Comparison of ENCODE assay signal across 10 mouse cellular contexts in genomic region chr19:53731761-53732201, GRCm38 (mm10). TPM values are rescaled to one million over a fixed set of nuclear protein-coding genes. Genes with fewer than 3 reads are reported as not detected.
A peak's percentile ranks its signal among the peaks of the same experiment; 100 is the strongest.
DNase-seq lines count a peak whose midpoint lies in the region; ATAC-seq and TF ChIP-seq lines count a peak whose summit lies in the region.
"Had no signal": no experiment of that assay in that cellular context is flagged by ENCODE, and none has a peak within 500 bp of the region (broad histone marks: within the 10 kb centered on the region; RNA-seq: fewer than 3 reads in every experiment).

No protein-coding gene starts in this region.

- peaks cover 32% of the 10 kb centered on the region; the same call in 1 of the 2 replicates for H3K4me1 ChIP-seq in heart, postnatal 0 days (ENCODE audit: control insufficient read depth, insufficient read depth)
- H3K4me1 ChIP-seq in ES-Bruce4 (ENCODE audit: control insufficient read depth, insufficient read depth, low read length), result peaks cover 2% of the 10 kb centered on the region
- peaks cover 5% of the 10 kb centered on the region; the same call in 1 of the 2 replicates for H3K4me1 ChIP-seq in liver, postnatal 0 days (ENCODE audit: insufficient read depth)

- H3K9ac ChIP-seq in heart, postnatal 0 days (replicated peaks; ENCODE audit: low read depth, low read length), result no peak overlapping the region
- 0 out of 2 replicates have a peak overlapping the region, but pooled peaks have one; percentile 23 for H3K9ac ChIP-seq in ES-Bruce4 (ENCODE audit: low read depth, poor library complexity, severe bottlenecking)
- H3K9ac ChIP-seq in liver, postnatal 0 days (replicated peaks), result no peak overlapping the region
- H3K9ac ChIP-seq: limb, embryonic 15.5 days had no signal

- TF ChIP-seq POLR2A in ES-Bruce4 (IDR thresholded peaks at IDR 0.05; ENCODE audit: insufficient read depth, low read length), result no peak

- H3K4me2 ChIP-seq in heart, postnatal 0 days (ENCODE audit: low read depth, low read length), result no peak overlapping the region
- no peak overlapping the region for H3K4me2 ChIP-seq in liver, postnatal 0 days (ENCODE audit: low read depth, low read length)
- H3K4me2 ChIP-seq: limb, embryonic 15.5 days had no signal

- no peak for TF ChIP-seq EP300 in heart, postnatal 0 days (IDR thresholded peaks at IDR 0.05; ENCODE audit: low read depth)
- TF ChIP-seq EP300 in ES-Bruce4 (IDR thresholded peaks at IDR 0.05; ENCODE audit: insufficient read depth, low read depth, low read length), result no peak
- TF ChIP-seq EP300 in liver, postnatal 0 days (IDR thresholded peaks at IDR 0.05; ENCODE audit: low read depth), result no peak

- no peak for TF ChIP-seq CTCF in heart, postnatal 0 days (IDR thresholded peaks at IDR 0.05; ENCODE audit: low read depth)
- TF ChIP-seq CTCF in ES-Bruce4 (IDR thresholded peaks at IDR 0.05; ENCODE audit: low read depth, low read length), result no peak
- TF ChIP-seq CTCF in liver, postnatal 0 days (IDR thresholded peaks at IDR 0.05; ENCODE audit: low read depth), result no peak

- H3K4me3 ChIP-seq in heart, postnatal 0 days (ENCODE audit: low read depth, low read length), result no peak overlapping the region
- H3K4me3 ChIP-seq in ES-Bruce4 (ENCODE audit: low read depth, low read length), result no peak overlapping the region
- no peak overlapping the region for H3K4me3 ChIP-seq in liver, postnatal 0 days (ENCODE audit: low read depth, low read length)
- H3K4me3 ChIP-seq: limb, embryonic 15.5 days had no signal

- intact Hi-C loops in heart, postnatal 10 days (cut with DNase I), result no loop called here

- H3K27ac ChIP-seq in heart, postnatal 0 days (ENCODE audit: low read depth), result peak overlapping the region; percentile 85
- peak overlapping the region; percentile 40; the same call in 1 of the 2 replicates for H3K27ac ChIP-seq in ES-Bruce4 (ENCODE audit: insufficient read depth, low read length)
- H3K27ac ChIP-seq in liver, postnatal 0 days (ENCODE audit: low read depth), result no peak overlapping the region

- WGBS in heart, postnatal 0 days, result 33% methylated on average over 8 of the region's 8 CpGs
- WGBS in liver, postnatal 0 days (ENCODE audit: insufficient replicate concordance), result 52% methylated on average over 8 of the region's 8 CpGs

- no peaks in the 10 kb centered on the region for H3K9me3 ChIP-seq in heart, postnatal 0 days (replicated peaks; ENCODE audit: control insufficient read depth, low read length)
- H3K9me3 ChIP-seq in ES-Bruce4 (replicated peaks; ENCODE audit: control insufficient read depth, insufficient read depth, low read length, poor library complexity, severe bottlenecking), result no peaks in the 10 kb centered on the region
- H3K9me3 ChIP-seq in liver, postnatal 0 days (ENCODE audit: low read length), result no peaks in the 10 kb centered on the region
- H3K9me3 ChIP-seq: limb, embryonic 15.5 days had no signal

- H3K36me3 ChIP-seq in heart, postnatal 0 days (replicated peaks; ENCODE audit: control insufficient read depth, insufficient read depth, low read length), result no peaks in the 10 kb centered on the region
- no peaks in the 10 kb centered on the region for H3K36me3 ChIP-seq in ES-Bruce4 (ENCODE audit: control insufficient read depth, insufficient read depth, low read length, poor library complexity, severe bottlenecking)
- no peaks in the 10 kb centered on the region for H3K36me3 ChIP-seq in liver, postnatal 0 days (replicated peaks; ENCODE audit: insufficient read depth, low read length)
- H3K36me3 ChIP-seq: limb, embryonic 15.5 days had no signal

- no peak for DNase-seq in heart, postnatal 0 days (ENCODE audit: low spot score)
- no peak for DNase-seq in heart, postnatal 10 days
- no peak for DNase-seq in liver, postnatal 0 days
- no peak for DNase-seq in frontal cortex, postnatal 14 days (ENCODE audit: low spot score in 2 of 2)
- DNase-seq in right cerebral cortex, postnatal 36 days (ENCODE audit: low spot score in 2 of 2), result no peak
- DNase-seq: kidney, adult 11 months; thymus, adult 18-20 months had no signal

- ATAC-seq in heart, postnatal 0 days (ENCODE audit: insufficient read depth, low read depth), result no peak
- ATAC-seq in common myeloid progenitor, adult 5-6 weeks (replicated peaks; ENCODE audit: low read depth, poor library complexity, severe bottlenecking), result peak; percentile 71
- ATAC-seq in liver, postnatal 0 days, result peak; percentile 38; the same call in 1 of the 2 replicates

- H3K27me3 ChIP-seq in heart, postnatal 0 days (ENCODE audit: control insufficient read depth, insufficient read depth, low read length), result no peaks in the 10 kb centered on the region
- no peaks in the 10 kb centered on the region for H3K27me3 ChIP-seq in ES-Bruce4 (ENCODE audit: control insufficient read depth, insufficient read depth, low read length, poor library complexity, severe bottlenecking)
- H3K27me3 ChIP-seq in liver, postnatal 0 days (ENCODE audit: insufficient read depth, low read length), result no peaks in the 10 kb centered on the region

RNA-seq across cellular contexts. Expression of gene Rbm20, which starts 54.7 kb away (rescaled TPM):
- total RNA-seq in heart, postnatal 0 days (2014; rRNA removed; ENCODE audit: low replicate concordance), result 328 and 340 TPM in 2 replicates
- 58.5 and 65.2 TPM in 2 replicates for polyA plus RNA-seq in heart, postnatal 0 days (2015; fragmentation: Nextera tagmentation; extraction: Ambion mirVana)
- 100 to 1,000 TPM; 257 to 294 TPM for total RNA-seq in heart, postnatal 10 days (2021)
- polyA plus RNA-seq in ES-Bruce4 (2011; ENCODE audit: insufficient read depth, insufficient read length, low read depth, missing spikeins), result 6.3 and 6.5 TPM in 2 replicates
- 0.69 TPM in 1 of 2 replicates, not detected in the other for total RNA-seq in common myeloid progenitor, adult 5-6 weeks (2017)
- 0.16 and 0.17 TPM in 2 replicates for polyA plus RNA-seq in liver, postnatal 0 days (2015; fragmentation: Nextera tagmentation; extraction: Ambion mirVana)

Comparison
In these comparisons a context has a peak if more than half of its experiments do, and no peak if none do; other contexts are left out.
1. RNA of gene Rbm20, which starts 54.7 kb away (total RNA-seq): 328 to 340 TPM in heart, postnatal 0 days and 257 to 294 TPM in heart, postnatal 10 days; 0.69 TPM in common myeloid progenitor, adult 5-6 weeks; every median in the first group is over 100 times any median in the second.